Mouse (Mus musculus): ENCODE data around the gene Phc3.

DNA sequence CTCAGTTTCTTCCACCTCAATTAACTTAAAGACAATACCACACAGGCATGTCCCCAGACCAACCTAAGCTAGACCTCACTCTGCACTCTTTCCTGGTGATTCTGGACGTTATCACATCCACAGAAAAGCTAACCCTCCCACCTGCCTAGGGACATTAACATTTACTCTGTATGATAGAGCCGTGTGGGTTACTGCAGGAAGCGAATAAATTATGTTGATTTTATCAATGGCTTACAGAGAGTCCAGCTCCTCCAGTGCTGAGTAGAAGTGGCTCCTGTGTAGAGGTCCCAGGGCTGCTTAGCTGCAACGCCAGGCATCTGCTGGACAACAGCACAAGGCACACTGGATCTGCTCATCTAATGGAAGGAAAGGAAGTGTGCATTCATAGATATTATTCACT, 48.4 kb upstream of the Phc3 start:
- no peak for TF ChIP-seq EP300 (IDR thresholded peaks at IDR 0.05; ENCODE audit: low read depth)
- TF ChIP-seq CTCF (IDR thresholded peaks at IDR 0.05; ENCODE audit: low read depth) = no peak

Measured in liver, embryonic 14.5 days (tissue).